Mouse (Mus musculus) ES-E14 (cell line): ENCODE data around the gene Arhgef6. TPM values are rescaled to one million over a fixed set of nuclear protein-coding genes. Genes with fewer than 3 reads are reported as not detected.

Experiments used
- DNase-seq: peaks from one replicate; pipeline ENCODE4 v3.0.0-alpha.2; 2013; ENCODE audit warnings: low read depth, low spot score
- H3K27ac ChIP-seq: 2 replicates; pipeline ENCODE4 v1.5.1; 2012; ENCODE audit warnings: low read depth, mild to moderate bottlenecking, low read length, moderate library complexity, mixed read lengths; ENCODE audit not compliant: poor library complexity, insufficient read depth, severe bottlenecking
- H3K36me3 ChIP-seq: 2 replicates; pipeline ENCODE4 v1.6.1; 2012; ENCODE audit warnings: mild to moderate bottlenecking, low read length, moderate library complexity, mixed read lengths; ENCODE audit not compliant: control insufficient read depth, poor library complexity, insufficient read depth, severe bottlenecking
- H3K4me1 ChIP-seq, 2 experiments: fragments of 150-350 bp in 1 of 2; sonication (generic) in 1 of 2; 2 replicates each; pipeline ENCODE4 v1.6.1; 2012; ENCODE audit warnings: low read length in 2 of 2, mild to moderate bottlenecking in 1 of 2, mixed read lengths in 1 of 2; ENCODE audit not compliant: control insufficient read depth in 2 of 2, insufficient read depth in 2 of 2, poor library complexity in 1 of 2
- H3K4me3 ChIP-seq, 2 experiments: fragments of 150-350 bp in 1 of 2; sonication (generic) in 1 of 2; 2 replicates each; pipeline ENCODE4 v1.5.1; 2012; ENCODE audit warnings: low read length in 2 of 2, low read depth in 1 of 2, mild to moderate bottlenecking in 1 of 2, mixed read lengths in 1 of 2; ENCODE audit not compliant: insufficient read depth in 1 of 2, poor library complexity in 1 of 2, severe bottlenecking in 1 of 2
- H3K9ac ChIP-seq: 2 replicates; pipeline ENCODE4 v1.6.1; 2012; ENCODE audit warnings: low read depth, mild to moderate bottlenecking, low read length, mixed read lengths; ENCODE audit not compliant: poor library complexity, insufficient read depth, severe bottlenecking
- H3K9me3 ChIP-seq: fragments of 150-350 bp; sonication (generic); 2 replicates; pipeline ENCODE4 v1.6.1; 2012; ENCODE audit warnings: low read depth, mild to moderate bottlenecking, low read length; ENCODE audit not compliant: control insufficient read depth, insufficient read depth
- CHD2 ChIP-seq: IDR thresholded peaks from 2 replicates; pipeline ENCODE4 v1.6.1; 2014; ENCODE audit warnings: mild to moderate bottlenecking, low read depth, low read length, inconsistent platforms
- HCFC1 ChIP-seq: IDR thresholded peaks from 2 replicates; pipeline ENCODE4 v1.6.1; 2012; ENCODE audit warnings: low read length, inconsistent platforms, borderline replicate concordance; ENCODE audit not compliant: insufficient read depth
- MAFK ChIP-seq: IDR thresholded peaks from 2 replicates; pipeline ENCODE4 v1.6.1; 2014; ENCODE audit warnings: mild to moderate bottlenecking, low read depth, low read length, inconsistent platforms; ENCODE audit not compliant: insufficient read depth
- ZC3H11A ChIP-seq: IDR thresholded peaks from 2 replicates; pipeline ENCODE4 v1.6.1; 2012; ENCODE audit warnings: low read depth, mild to moderate bottlenecking, inconsistent platforms, low read length, borderline replicate concordance
- ZNF384 ChIP-seq: IDR thresholded peaks from 2 replicates; pipeline ENCODE4 v1.6.1; 2012; ENCODE audit warnings: low read depth, low read length, inconsistent platforms
- in situ Hi-C, 2 experiments: fragments of 600-800 bp; cut with MboI; formaldehyde crosslinking; loops; one replicate each; pipeline ENCODE4 v1.15.1; 2025; ENCODE audit warnings: low sequenced_read_pairs in 2 of 2, inconsistent platforms in 1 of 2; ENCODE audit not compliant: unreplicated experiment in 2 of 2
- total RNA-seq: library from RNA; depleted of rRNA; stranded (reverse); fragments of 300-350 nt; gene quantifications from 2 replicates; pipeline ENCODE4 v1.2.3, GENCODE M21; 2012

The Arhgef6 gene
- total RNA-seq, 1 experiment: 1.7 TPM

GRCm38 (mm10) chrX:57233596-57233995 is 104.9 kb downstream of the Arhgef6 start:
- TF ChIP-seq ZC3H11A (no peak), HCFC1 (no peak)
- H3K4me3 ChIP-seq: no peak overlapping the region
- no peak overlapping the region for H3K27ac ChIP-seq
- no peak overlapping the region for H3K9ac ChIP-seq
- no peaks in the 10 kb centered on the region for H3K4me1 ChIP-seq
- H3K9me3 ChIP-seq: no peaks in the 10 kb centered on the region
- no peak for DNase-seq
- H3K36me3 ChIP-seq: no peaks in the 10 kb centered on the region
- in situ Hi-C loops: no loop called here

- in situ Hi-C loops: no loop called here
- H3K27ac ChIP-seq: no peak overlapping the region
- TF ChIP-seq MAFK (no peak), HCFC1 (no peak), ZC3H11A (no peak), CHD2 (no peak), ZNF384 (no peak)
- no peaks in the 10 kb centered on the region for H3K9me3 ChIP-seq
- H3K36me3 ChIP-seq: no peaks in the 10 kb centered on the region
- H3K4me1 ChIP-seq: no peaks in the 10 kb centered on the region
- H3K4me3 ChIP-seq: no peak overlapping the region
- no peak overlapping the region for H3K9ac ChIP-seq
- no peak for DNase-seq
These were observed 110.4 kb downstream of the Arhgef6 start for GRCm38 (mm10) chrX:57228178-57228577.

- TF ChIP-seq ZC3H11A (no peak), HCFC1 (no peak), ZNF384 (no peak), CHD2 (no peak), MAFK (no peak)
- in situ Hi-C loops: no loop called here
These were observed 115.2 kb downstream of the Arhgef6 start for GRCm38 (mm10) chrX:57223301-57223700.

GRCm38 (mm10) chrX:57221881-57222280 is 116.6 kb downstream of the Arhgef6 start:
- H3K9me3 ChIP-seq: no peaks in the 10 kb centered on the region
- DNase-seq: no peak

More at GRCm38 (mm10) chrX:57223301-57223700, 115.2 kb downstream of the Arhgef6 start:
- Histone ChIP-seq H3K9me3 (no peaks in the 10 kb centered on the region), H3K36me3 (no peaks in the 10 kb centered on the region), H3K27ac (no peak overlapping the region), H3K4me1 (no peaks in the 10 kb centered on the region), H3K4me3 (no peak overlapping the region), H3K9ac (no peak overlapping the region)
- no peak for DNase-seq

GRCm38 (mm10) chrX:57219563-57219962 is 119.0 kb downstream of the Arhgef6 start:
- in situ Hi-C loops: no loop called here
- Histone ChIP-seq H3K4me1 (no peaks in the 10 kb centered on the region), H3K27ac (no peak overlapping the region), H3K9ac (no peak overlapping the region), H3K9me3 (no peaks in the 10 kb centered on the region), H3K36me3 (no peaks in the 10 kb centered on the region), H3K4me3 (no peak overlapping the region)
- DNase-seq: no peak
- no peak for TF ChIP-seq CHD2
- no peak for TF ChIP-seq MAFK
- TF ChIP-seq ZC3H11A: no peak
- TF ChIP-seq ZNF384: no peak
- no peak for TF ChIP-seq HCFC1

More at GRCm38 (mm10) chrX:57221881-57222280, 116.6 kb downstream of the Arhgef6 start:
- in situ Hi-C loops: no loop called here
- Histone ChIP-seq H3K36me3 (no peaks in the 10 kb centered on the region), H3K9ac (no peak overlapping the region), H3K27ac (no peak overlapping the region), H3K4me1 (no peaks in the 10 kb centered on the region), H3K4me3 (no peak overlapping the region)
- no peak for TF ChIP-seq CHD2
- no peak for TF ChIP-seq ZNF384
- TF ChIP-seq HCFC1: no peak
- no peak for TF ChIP-seq MAFK
- no peak for TF ChIP-seq ZC3H11A
